Mouse (Mus musculus) stomach, postnatal 0 days (tissue): ENCODE data around the gene Mpc1.

Experiments used
- CTCF ChIP-seq: IDR thresholded peaks from 2 replicates; pipeline ENCODE4 v1.5.1; 2016; ENCODE audit warnings: antibody characterized with exemption, low read depth, mild to moderate bottlenecking, moderate library complexity
- EP300 ChIP-seq: optimal IDR thresholded peaks from 2 replicates; pipeline ENCODE3; 2016; ENCODE audit warnings: antibody characterized with exemption

DNA sequence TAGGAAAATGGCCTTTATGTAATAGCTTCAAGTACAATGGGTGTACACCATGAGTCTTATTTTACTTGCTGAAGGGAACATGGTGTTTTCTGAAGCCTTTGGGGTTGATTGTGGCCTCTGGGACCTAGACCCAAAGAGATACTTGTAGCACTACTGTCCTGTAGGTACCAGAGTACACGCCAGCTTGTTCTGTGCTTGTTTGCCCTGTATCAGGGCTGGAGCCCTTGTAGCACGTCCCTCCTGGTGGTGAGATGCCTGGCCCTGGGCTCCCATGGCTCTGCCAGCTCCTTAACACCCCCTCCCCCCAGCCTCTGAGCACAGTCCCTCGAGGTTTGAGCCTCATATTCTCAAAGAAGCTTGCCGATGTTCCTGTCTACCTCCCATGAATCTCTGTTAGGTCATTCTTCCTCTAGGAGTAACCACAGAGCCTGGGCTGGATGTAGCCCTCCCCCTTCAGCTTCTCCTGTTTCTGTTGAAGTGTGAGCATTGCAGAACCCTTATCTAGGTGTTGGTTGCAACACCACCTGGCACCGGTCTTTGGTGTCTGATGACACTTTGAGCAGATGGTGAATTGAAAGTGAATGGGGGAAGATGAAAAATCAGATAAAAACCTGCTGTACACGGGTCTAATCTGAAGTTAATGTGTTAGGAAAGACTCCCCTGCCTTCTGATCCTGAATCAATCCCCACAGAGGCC lies 10.5 kb upstream of the Mpc1 start:
- TF ChIP-seq CTCF (no peak), EP300 (no peak)
